Mouse (Mus musculus) CD4-positive, CD25-positive, alpha-beta regulatory T cell, adult 4 months (primary cell): ENCODE data around the gene BC030867. TPM values are rescaled to one million over a fixed set of nuclear protein-coding genes. Genes with fewer than 3 reads are reported as not detected.

ENCODE experiments used
- ATAC-seq: one replicate; pipeline ENCODE4 v1.8.0; 2017
- polyA plus RNA-seq, 2 experiments: library from polyadenylated mRNA; unstranded; fragments of 100-300 nt; shearing (Covaris generic); gene quantifications; one replicate each; pipeline ENCODE4 v1.2.1; 2017

BC030867 gene
- polyA plus RNA-seq, 2 experiments from 2014 or later = 0.40 to 1.8 TPM

DNA sequence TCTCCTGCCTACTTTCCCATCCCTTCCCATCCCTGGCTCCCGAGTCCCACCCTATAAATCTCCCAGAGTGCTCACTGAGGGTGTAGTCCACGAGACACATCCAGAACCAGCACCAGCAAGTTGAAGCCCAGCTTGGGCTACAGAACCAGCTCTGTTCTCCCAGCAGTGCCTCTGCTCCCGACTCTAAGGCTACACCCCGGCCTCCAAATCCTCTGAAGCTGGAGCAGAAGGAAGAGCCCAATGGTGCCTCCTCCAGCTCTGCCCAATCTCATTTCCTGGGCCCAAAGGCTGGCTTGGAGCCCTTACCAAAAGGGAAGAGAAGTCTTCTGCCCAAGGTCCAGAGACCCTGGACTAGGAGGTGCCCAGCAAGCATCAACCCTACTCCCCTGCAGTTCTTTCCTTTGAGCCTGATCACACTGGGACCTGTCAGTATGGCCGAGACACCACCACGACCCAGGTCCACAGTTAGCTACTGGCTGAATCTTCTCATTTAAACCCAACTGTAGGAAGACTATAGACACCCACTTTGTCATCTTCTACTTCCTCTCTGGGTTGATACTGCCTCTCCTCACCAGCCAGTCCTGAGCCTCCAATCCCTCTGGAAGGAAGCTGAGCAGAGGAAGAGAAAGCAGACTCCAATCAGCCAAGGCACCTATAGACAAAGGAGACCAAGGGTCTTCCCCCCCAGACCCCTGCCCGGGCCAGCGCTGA, 27.3 kb upstream of the BC030867 start:
- ATAC-seq = no peak

DNA sequence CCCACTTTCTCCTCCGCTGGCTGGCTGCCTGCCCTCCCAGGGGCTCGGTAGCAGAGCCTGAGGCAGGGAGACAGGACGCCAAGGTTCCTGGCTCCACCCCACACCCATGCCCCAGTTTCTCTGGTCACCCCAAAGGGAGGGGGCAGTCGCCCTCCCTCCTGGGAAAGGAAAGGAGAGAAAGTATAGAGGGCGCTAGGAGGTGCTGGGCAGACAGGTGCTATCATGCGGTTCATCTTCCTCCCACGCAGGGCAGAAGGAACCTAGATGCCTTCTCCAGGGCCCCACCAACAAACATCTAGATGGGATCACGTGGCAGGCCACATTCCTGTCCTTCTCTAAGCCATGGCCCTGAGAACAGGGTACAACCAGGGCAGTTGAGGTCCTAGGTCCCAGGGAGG, 26.7 kb upstream of the BC030867 start:
- no peak for ATAC-seq

DNA sequence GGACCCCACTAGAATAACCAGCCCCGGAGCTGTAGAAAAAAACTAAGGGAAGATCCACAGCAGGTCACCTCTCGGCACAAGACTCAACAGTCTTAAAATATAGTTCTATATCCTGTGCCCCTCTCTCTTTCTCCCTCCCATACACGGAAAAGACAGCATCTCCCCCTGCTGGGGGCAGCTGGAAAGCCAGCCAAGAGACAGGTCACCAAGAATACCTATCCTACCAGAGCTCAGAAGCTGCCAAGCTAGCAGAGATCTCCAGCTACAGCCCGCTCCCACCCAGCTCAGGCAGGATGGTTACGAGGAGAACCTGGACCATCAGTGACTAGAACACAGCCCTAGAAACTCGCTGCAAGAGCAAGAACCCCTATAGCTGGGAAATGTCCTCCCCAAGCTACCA, 25.5 kb upstream of the BC030867 start:
- ATAC-seq = peak; percentile 47

DNA sequence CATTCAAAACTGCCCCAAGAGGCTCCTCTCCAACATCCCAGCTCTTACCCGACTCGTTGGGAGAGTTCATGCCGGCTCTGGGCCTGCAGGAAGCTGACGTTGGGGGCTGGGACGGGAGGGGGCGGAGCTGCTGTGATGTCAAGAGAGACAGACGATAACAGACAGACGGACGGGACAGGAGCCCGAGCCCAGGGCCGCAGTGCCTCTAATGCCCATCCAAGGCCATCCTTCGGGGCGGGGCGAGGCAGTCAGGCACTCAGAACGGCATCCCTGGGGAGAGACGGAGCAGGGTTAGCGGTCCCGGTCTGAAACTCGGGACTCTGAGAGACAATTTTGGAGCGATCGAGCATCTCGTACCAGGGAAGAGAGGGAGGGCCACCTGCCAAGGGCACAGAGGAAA, 24.0 kb upstream of the BC030867 start:
- no peak for ATAC-seq

DNA sequence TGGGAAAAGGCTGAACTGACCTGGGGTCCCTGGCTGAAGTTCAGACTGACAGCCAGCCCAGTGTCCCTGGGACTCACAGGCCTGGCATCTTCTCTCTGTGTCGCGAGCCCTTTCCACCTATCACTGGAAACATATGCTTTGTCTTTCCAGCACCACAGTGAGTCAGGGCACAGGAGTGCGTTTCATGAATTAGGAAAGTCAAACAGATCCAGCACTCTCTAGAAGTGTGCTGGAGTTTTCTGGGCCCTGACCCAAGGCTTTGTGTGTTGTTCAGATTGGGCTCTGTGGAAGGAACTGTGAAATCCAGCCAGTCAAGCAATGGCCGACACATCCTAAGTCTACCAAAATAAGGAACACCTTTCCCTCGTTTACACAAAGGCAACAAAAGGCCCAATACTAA, 23.5 kb upstream of the BC030867 start:
- no peak for ATAC-seq

DNA sequence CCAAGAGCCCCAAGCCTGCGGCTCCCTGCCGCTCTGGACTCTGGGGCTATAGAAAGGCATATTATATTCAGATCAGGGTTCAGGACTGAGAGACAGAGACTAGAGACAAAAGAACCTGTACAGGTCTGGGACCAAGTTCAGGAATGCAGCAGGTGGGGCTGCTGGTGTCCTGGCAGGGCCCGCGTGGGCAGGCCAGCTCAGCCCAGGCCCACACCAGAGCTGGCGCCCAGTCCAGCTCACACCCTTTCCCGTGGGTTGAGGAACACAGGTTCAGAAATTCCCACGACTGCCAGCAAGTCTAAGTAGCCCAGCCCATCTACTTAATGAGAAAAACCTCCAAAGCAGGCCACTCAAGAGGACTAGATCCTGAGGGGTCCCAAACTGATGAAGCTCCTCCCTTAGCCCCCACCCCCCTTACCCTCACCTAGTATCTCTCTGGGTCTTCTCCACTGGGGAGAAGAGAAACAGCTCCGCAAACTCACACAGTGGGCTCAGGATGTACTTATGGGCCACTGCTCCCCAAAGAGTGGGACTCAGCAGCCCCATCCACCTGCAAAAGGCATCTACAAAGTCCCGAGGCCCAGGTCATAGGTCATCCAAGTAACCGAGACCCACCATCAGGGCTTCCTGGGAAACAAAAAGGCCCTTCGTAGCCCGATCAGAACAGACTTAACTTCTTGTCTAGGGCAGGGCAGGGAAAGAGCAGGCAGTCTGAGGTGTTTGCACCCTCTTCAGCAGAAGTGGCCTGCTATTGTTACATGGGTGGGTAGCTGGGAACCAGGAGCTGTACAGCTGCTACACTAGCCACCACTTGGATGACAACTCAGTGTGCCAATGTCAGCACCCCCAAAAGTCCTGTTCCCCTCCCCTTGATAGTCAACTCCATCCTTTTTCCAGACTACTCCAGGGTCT, 22.4 kb upstream of the BC030867 start:
- ATAC-seq = no peak

DNA sequence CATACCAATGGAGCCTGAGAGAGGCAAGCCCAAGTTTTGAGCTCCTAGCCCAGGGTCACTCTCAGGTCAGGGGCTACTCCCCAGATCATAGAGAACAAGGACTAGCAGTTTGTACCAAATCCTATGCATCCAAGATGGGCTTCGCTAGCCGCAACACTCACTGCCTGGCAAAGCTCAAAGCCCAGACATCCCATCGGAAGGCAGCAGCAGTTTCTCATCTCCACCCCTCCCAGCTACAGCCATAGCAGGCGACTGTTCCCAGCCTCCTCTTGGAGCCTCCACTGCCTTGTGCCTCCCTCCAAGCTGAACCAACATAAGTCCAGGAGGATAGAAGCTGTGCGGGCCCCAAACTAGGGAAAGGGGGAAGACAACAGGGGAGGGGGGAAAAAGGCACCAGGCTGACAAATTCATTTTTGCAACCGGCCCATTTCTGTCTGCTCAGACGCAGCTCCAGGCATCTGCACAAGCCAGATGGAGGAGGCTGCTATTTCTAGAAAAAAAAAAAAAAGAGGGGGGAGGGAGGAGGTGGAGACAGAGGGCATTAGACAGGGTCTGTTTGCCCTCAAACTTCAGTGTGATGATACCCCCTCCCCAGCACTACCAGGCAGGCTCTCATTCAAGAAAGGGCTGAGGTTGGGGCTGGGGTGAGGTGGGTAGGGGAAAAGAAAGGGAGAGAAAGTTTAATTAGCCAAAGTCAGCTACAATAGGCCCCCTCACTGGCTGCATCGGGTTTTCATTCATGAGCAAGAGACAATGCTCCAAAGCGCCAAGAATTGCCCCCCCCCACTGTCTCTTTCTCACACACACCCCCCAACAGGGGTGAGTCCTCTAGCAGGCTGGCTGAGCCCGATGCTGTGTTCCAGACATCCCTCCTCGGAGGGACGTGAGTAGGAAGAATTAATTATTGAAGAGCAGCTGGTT, 21.2 kb upstream of the BC030867 start:
- no peak for ATAC-seq

DNA sequence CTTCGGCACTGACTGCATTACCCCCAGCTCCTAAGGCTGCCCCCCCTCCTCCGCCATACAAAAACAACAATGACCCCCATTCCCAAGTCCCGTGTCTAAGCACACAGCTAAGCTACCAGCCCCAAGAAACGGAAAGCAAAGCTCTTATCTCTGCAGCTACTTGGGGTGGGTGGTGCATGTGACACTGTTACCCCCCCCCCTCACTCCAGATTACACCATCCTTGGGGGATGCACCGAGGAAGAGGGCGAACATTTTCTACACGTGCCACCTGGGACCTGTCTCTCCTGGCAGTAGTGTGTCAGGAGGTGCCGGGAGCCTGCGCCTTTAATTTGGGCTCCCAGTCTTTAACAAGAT, 20.5 kb upstream of the BC030867 start:
- no peak for ATAC-seq

DNA sequence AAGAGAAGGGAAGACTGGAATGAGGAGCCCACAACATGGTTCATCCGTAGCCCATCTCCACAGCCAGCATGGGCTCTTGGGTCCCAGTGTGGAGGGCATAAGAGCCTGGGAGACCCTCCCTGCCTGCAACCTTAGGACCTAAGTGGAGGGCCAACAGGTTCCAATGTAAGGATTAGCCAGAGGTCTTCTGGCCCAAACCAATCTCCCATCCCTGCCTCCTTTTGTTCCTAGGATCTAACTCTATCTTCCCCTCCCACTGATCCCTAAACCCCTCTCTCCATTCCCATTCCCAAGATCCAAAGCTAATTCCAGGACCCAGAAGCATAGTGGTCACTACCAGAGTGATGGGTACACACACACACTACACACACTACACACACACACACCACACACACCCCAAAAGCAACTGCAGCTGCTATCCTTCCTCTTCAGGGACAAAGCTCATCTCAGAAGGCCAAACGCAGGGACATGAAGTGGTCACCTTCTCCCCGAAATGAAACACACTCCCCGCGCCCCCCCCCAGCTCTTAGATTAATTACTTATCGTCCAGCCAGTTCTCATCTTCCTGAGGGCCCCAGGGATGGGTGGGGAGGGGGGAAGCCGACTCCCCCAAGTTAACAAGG, 19.9 kb upstream of the BC030867 start:
- no peak for ATAC-seq

DNA sequence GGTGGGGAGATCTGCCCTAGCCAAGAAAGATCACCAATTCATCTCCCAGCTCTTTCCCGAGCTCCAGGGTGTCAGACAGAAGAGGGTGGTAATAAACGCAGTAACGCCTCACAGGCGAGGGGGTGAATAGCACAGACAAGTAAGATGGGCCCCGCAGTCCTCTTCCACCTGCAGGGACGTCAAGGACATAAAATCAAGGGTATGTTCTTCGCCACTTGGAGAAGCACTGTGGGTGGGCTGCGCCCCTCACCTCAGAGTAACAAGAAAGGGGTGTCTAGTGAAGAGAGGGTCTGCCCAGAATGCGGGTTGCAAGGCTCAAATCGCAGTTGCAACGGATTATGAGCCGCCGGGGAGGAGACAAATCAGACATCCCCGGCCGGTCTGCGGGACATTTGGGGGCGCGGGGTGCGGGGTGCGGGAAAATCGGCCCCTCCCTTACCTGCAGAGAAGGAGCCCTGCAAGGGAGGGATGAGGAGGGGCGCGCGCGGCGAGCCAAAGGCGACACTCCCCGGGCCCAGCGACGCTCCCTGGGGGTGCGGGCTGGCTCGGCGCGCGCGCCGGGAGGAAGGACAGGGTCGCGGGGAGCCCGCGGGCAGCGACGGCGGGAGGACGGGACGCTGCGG, 19.2 kb upstream of the BC030867 start:
- peak; percentile 32 for ATAC-seq

DNA sequence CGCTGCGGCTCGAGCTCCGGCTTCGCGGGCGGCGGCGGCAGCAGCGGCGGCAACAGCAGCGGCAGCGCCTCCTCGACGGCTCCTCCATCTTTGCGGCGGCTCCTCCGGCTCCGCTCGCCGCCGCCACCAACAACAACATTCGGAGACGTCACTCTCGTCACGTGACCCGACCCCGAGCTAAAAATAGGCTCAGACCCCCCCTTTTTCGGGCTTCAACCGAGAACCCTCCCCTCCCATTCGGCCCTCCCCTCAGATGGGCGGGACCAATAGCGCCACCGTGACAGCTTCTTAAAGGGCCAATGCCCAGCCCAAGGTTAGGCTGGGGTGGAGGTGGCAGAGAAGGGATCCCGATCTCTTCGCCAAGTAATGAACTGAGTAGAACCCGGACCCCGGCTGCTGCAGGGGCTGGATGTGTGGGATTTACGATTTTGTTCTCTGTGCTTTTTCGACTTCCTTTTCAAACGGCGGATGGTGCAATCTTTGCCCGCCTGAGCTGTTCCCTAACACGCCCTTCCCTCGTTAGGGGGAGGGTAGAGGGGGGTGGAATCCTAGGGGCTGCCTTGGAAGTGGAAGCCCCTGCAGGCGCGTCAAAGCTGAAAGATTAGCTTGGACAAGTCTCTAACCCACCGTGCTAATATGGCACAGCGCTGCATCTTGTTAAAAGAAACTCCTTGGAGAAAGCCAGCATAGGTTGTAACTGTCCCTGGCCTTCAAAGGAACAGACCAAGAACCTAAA, 18.5 kb upstream of the BC030867 start, which contains the start of gene Hdac5:
Hdac5 (minus strand) TSS at position 161 of the 736 bp plus-strand sequence.
- ATAC-seq = peak; percentile 93

DNA sequence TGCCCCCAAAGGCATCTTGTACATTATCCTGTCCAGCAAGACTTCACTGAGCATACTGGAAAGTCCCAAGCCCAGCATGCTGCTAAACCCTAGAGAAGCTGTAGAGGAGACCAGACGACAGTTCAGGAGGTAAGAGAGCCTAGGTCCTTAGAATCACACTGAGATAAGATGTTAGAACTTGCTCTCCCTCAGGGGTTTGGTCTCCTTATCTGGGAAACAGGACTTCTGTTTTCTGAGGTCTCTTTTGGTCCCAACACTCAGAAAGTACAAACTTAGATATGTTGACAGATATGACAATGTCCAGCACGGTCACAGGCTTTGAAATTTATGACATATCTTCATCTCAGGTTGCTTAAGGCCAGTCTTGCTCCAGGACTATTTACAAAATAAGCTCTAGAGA, 12.7 kb upstream of the BC030867 start:
- ATAC-seq = no peak

DNA sequence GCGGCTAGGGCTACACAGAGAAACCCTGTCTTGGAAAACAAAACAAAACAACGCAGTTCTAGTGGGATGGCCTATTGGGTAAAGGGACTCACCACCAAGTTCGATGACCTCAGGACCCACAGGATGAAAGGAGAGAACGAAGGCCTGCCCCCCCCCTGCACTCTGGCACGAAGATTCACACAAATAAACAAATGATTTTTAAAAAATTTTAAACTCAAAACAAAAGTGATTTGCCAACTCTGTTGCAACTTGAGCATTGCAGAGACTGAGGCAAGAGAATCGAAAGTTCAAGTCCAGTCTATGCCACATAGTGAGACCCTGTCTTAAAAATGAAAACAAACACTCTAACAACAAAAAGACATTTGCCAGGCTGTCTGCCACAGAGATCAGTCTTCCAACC, 8.0 kb upstream of the BC030867 start:
- ATAC-seq = no peak

DNA sequence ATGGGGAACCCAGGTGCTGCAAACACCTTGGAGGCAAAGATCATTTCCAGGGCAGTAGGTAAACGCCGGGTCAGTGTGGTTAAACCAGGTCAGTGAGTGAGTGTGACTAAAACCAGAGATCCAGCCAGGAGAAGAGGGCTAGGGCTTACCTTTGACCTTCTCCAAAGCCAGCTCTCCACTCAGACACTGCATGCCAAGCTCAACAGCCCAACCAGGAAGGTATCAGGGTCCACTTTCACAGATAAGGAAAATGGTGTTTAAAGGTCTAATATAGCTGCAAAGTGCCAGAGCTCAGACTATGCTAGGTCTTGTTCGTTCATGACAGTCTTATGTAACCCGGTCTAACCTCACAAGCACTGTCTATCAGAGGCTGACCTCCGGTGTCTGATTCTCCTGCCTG, 7.4 kb upstream of the BC030867 start:
- ATAC-seq = no peak

DNA sequence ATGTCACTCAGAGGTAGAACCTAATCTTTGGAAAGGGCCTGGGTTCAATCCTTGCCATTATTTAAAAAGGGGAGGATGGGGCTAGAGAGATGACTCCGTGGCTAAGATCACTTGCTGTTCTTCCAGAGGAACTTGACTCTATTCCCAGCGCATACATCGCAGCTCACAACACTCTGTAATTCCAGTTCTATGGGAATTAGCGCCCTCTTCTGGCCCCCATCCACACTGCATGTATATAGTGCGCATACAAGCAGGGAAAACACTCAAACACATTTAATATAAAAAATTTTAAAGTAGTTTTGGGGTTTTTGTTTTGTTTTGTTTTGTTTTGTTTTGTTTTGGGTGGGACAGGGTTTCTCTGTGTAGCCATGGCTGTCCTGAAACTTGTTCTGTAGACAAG, 6.8 kb upstream of the BC030867 start:
- no peak for ATAC-seq

DNA sequence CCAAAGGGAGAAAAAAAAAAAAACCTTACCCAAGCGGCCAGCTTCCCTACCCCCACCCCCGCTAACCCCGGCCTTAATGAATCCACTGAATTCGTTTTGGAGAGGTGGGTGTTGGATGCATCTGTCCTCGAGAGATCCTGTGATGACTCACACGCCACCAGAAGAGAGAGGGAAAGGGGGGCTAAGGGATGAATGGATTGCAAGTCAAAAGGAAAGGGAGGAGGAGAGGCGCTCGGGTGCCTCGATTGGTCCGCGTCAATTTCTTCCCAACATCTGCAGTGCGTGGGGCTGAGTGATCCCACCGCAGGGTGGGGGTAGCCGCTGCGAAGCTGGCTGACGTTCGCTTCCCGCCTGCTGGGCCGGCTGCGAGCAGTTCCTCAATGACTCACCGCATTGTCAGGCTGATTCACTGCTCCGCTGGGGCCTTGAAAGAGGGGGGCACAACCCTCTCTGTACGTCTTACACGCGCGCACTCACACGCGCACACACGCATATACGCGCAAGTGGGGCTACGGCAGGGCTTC, 3.7 kb upstream of the BC030867 start:
- ATAC-seq = peak; percentile 53

DNA sequence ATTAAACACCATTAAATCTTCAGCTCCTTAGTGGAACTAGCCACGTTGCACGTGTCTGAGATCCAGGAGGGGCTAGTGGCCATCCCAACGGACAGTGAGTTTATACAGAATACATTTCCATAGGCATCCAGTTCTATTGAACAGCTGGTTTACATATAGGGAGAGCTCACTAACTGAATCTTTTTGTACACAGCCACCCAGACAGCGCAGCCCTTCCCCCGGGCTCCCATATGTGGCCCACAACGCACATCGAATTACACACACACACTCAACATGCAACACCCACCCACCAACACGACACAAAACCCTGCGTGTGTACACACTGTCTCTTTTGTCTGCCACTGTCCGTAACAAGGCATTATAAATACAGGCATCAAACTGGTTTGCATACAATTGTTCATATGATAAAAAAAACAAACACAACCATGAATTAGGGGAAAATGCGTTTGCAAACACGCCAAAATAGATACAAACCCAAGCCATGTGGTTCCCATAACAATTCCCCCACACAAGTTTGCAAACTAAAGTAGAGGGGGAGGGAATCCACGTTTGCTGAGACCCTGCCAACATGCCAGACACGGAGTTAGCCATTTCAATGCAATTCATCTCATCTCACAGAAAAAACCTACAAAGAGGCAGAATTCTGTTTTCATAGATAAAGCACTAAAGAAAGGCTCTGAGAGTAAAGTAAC, 3.0 kb upstream of the BC030867 start:
- no peak for ATAC-seq

DNA sequence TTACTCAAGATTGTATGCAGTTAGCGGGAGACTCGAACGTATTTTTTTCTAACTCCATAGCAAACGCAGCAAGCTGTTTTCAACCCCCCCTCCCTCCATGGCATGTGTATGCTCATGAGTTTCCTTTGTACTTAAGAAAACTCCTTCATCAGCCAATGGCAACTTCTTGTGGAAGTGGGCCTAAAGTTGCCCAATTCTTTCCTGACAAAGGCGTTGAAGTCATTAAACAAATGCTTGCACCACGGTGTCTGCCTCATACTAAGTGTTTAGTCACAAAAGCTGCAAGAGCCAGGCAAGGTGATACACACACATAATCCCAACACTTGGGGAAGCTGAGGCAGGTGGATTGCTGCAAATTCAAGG, 2.4 kb upstream of the BC030867 start:
- no peak for ATAC-seq

DNA sequence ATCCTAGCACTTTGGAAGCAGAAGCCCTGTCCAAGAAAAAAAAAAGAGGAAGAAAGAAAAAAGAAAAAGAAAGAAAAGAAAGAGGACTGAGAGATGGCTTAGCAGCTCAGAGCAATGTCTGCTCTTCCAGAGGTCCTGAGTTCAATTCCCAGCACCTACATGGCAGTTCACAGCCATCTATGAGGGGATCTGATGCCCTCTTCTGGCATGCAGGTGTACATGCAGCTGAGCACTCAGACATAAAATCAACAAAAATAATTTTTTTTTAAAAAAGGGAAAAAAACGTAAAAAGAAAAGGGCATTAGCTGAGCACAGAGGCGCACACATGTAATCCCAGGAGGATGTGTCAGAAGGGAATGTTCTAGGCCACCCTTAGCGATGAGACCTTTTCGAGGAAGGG, 1.8 kb upstream of the BC030867 start:
- no peak for ATAC-seq

DNA sequence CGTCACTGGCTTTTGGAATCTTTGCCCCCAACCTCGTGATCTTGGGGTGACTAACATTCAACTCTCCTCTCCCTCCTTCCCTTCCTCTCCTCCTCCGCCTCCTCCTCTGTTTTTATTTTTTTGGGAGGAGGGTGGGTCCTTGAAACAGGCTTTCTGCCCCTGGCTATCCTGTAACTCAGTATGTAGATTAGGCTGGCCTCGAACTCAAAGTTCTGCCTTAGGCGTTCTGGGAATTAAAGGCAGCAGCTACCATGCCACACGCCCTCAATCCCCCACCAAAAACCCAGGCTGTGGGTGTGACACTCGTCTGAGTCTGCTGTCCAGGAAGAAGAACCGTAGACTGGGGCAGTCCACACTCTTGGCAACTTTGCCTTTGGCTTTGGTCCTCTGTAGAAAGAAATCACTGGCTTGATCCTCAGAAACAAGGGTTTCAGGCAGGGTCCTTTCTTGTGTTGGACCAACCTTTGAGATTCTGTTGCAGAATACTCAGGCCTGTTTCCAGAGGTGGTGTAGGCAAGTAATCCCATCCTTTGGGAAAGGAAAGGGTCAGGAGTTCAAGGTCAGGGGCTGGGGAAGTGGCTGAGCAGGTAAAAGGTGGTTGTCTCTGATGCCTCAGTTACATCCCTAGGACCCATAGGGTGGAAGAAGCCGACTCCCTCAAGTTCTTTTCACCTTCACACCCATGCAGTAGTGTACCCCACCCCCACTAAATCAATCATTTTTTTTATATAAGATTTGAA, 839 bp downstream of the BC030867 start:
- ATAC-seq = no peak
